ENCODE assay signal across 10 mouse cellular contexts in the genomic region with DNA sequence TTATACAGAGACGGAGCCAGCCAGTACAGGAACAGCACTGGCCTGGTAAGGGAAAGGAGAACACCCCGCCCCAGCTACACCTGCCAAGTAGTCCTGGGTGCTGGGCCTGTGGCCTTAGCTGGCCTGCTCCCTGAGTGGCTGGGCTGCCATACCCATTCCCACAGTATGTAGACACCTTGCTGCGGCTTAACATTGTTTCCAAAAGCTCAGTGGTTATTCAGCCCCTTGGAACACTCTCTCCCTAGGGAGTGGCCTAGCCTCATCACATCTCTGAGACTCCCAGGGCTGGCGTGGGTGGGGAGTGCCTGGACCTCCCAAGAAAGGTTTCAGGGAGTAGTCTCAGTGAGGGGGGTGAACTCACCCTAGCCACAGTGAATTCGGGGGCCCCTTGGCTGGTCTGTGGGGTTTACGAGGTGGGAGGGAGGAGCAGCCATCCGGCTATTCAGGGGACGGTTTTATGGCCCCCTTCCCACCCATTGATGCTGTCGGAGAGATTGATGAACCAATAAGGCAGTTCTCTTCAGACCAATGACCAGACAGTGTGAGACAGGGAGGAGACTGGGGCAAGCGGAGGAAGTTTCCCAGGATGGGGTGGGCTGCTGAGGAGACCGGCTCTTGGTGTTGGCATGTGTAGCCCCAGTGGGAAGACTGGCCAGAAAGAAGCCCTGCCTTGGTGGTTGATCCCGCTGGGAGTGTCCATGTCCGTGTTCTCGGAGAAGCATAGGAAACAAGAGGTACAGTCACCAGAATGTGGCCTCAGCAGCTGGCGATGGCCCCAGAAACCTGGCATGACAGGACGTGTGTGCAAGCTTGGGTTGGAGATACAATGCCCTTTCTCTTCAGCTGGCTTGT.
DNase-seq lines count a peak whose midpoint lies in the region; ATAC-seq and TF ChIP-seq lines count a peak whose summit lies in the region.
"Had no signal": no experiment of that assay in that cellular context is flagged by ENCODE, and none has a peak within 500 bp of the region (broad histone marks: within the 10 kb centered on the region; RNA-seq: fewer than 3 reads in every experiment).

No protein-coding gene starts in this region.

- DNase-seq in cerebellum, adult 9-10 months, result peak; percentile 72
- DNase-seq in cerebellum, adult 11 months, result no peak
- no peak for DNase-seq in midbrain, embryonic 10.5 days (ENCODE audit: low spot score)
- no peak for DNase-seq in midbrain, embryonic 14.5 days
- DNase-seq in gastrocnemius, postnatal 14 days, result peak; percentile 52
- no peak for DNase-seq in limb, embryonic 14.5 days (ENCODE audit: low spot score)
- DNase-seq in thymus, postnatal 4 days, result no peak

- no peaks in the 10 kb centered on the region for H3K27me3 ChIP-seq in midbrain, embryonic 10.5 days (ENCODE audit: low read depth, poor library complexity, severe bottlenecking)
- H3K27me3 ChIP-seq in midbrain, embryonic 14.5 days (ENCODE audit: control insufficient read depth, insufficient read depth, low read length), result no peaks in the 10 kb centered on the region
- H3K27me3 ChIP-seq in limb, embryonic 14.5 days (ENCODE audit: control insufficient read depth, insufficient read depth, low read length), result no peaks in the 10 kb centered on the region
- H3K27me3 ChIP-seq: CH12.LX; liver, embryonic 15.5 days had no signal

- no peak for ATAC-seq in midbrain, embryonic 14.5 days (ENCODE audit: low FRiP score, low TSS enrichment)
- ATAC-seq in limb, embryonic 14.5 days (ENCODE audit: low FRiP score, low read depth), result peak; percentile 6
- no peak for ATAC-seq in monocyte, adult 5-6 weeks (replicated peaks; ENCODE audit: insufficient number of reproducible peaks, low FRiP score, low TSS enrichment, poor library complexity, severe bottlenecking)

- H3K36me3 ChIP-seq in midbrain, embryonic 10.5 days, result peaks cover 55% of the 10 kb centered on the region
- peaks cover 22% of the 10 kb centered on the region for H3K36me3 ChIP-seq in midbrain, embryonic 14.5 days (ENCODE audit: control insufficient read depth, insufficient read depth, low read length)
- H3K36me3 ChIP-seq in limb, embryonic 14.5 days (ENCODE audit: control insufficient read depth, insufficient read depth, low read length), result peaks cover 58% of the 10 kb centered on the region

- no peaks in the 10 kb centered on the region for H3K9me3 ChIP-seq in midbrain, embryonic 10.5 days (replicated peaks)
- H3K9me3 ChIP-seq in midbrain, embryonic 14.5 days (ENCODE audit: control insufficient read depth, low read length), result no peaks in the 10 kb centered on the region
- H3K9me3 ChIP-seq in limb, embryonic 14.5 days (ENCODE audit: control insufficient read depth, low read length), result no peaks in the 10 kb centered on the region
- H3K9me3 ChIP-seq: liver, embryonic 15.5 days had no signal

- H3K9ac ChIP-seq in midbrain, embryonic 14.5 days (replicated peaks; ENCODE audit: low read length), result no peak overlapping the region
- no peak overlapping the region for H3K9ac ChIP-seq in limb, embryonic 14.5 days (ENCODE audit: low read depth, low read length, severe bottlenecking)
- H3K9ac ChIP-seq: liver, embryonic 15.5 days had no signal

- peaks cover 31% of the 10 kb centered on the region for H3K4me1 ChIP-seq in midbrain, embryonic 10.5 days
- 0 out of 2 replicates have a peak, but pooled peaks cover 5% of the 10 kb centered on the region for H3K4me1 ChIP-seq in midbrain, embryonic 14.5 days (ENCODE audit: control insufficient read depth, insufficient read depth, low read length)
- H3K4me1 ChIP-seq in limb, embryonic 14.5 days (ENCODE audit: control insufficient read depth, insufficient read depth, low read length), result peaks cover 26% of the 10 kb centered on the region
- H3K4me1 ChIP-seq: liver, embryonic 15.5 days had no signal

- no peak overlapping the region for H3K4me3 ChIP-seq in midbrain, embryonic 10.5 days
- no peak overlapping the region for H3K4me3 ChIP-seq in midbrain, embryonic 14.5 days (replicated peaks; ENCODE audit: low read depth, low read length)
- H3K4me3 ChIP-seq in limb, embryonic 14.5 days (replicated peaks; ENCODE audit: low read length), result no peak overlapping the region
- H3K4me3 ChIP-seq: liver, embryonic 15.5 days had no signal

- H3K4me2 ChIP-seq in midbrain, embryonic 14.5 days (ENCODE audit: low read length), result no peak overlapping the region
- no peak overlapping the region for H3K4me2 ChIP-seq in limb, embryonic 14.5 days (replicated peaks; ENCODE audit: low read depth, low read length, severe bottlenecking)
- H3K4me2 ChIP-seq: liver, embryonic 15.5 days had no signal

- 0 out of 2 replicates have a peak overlapping the region, but pooled peaks have one; percentile 18 for H3K27ac ChIP-seq in midbrain, embryonic 10.5 days (replicated peaks)
- no peak overlapping the region for H3K27ac ChIP-seq in midbrain, embryonic 14.5 days (replicated peaks; ENCODE audit: low read depth, low read length)
- H3K27ac ChIP-seq in limb, embryonic 14.5 days (replicated peaks; ENCODE audit: low read depth, low read length), result peak overlapping the region; percentile 55; the same call in 1 of the 2 replicates
- H3K27ac ChIP-seq: liver, embryonic 15.5 days had no signal

- WGBS in midbrain, embryonic 10.5 days, result 84% methylated on average over 16 of the region's 16 CpGs
- WGBS in midbrain, embryonic 14.5 days, result 71% methylated on average over 16 of the region's 16 CpGs
- WGBS in limb, embryonic 14.5 days, result 29% methylated on average over 15 of the region's 16 CpGs

- TF ChIP-seq POLR2A in limb, embryonic 14.5 days (IDR thresholded peaks at IDR 0.05; ENCODE audit: borderline replicate concordance, extremely low read depth, insufficient read depth, insufficient read length), result no peak

- intact Hi-C loops in gastrocnemius, postnatal 14 days (cut with DNase I; ENCODE audit: low total_unique reads), result no loop called here

Comparison
In these comparisons a context has a peak if more than half of its experiments do, and no peak if none do; other contexts are left out.
1. DNase-seq: peak in cerebellum, adult 9-10 months (single experiment) and gastrocnemius, postnatal 14 days (single experiment); none in cerebellum, adult 11 months (single experiment), midbrain, embryonic 10.5 days (single experiment), midbrain, embryonic 14.5 days (single experiment), limb, embryonic 14.5 days (single experiment) and thymus, postnatal 4 days (single experiment).